ENCODE assay signal across 8 mouse cellular contexts in genomic region chr4:41506906-41507305, GRCm38 (mm10). TPM values are rescaled to one million over a fixed set of nuclear protein-coding genes. Genes with fewer than 3 reads are reported as not detected.
DNase-seq lines count a peak whose midpoint lies in the region; ATAC-seq and TF ChIP-seq lines count a peak whose summit lies in the region.

No protein-coding gene starts in this region.

- H3K4me3 ChIP-seq in lung, embryonic 16.5 days (ENCODE audit: low read length): peak overlapping the region; percentile 59
- H3K4me3 ChIP-seq in olfactory bulb, adult 2 months (ENCODE audit: insufficient read depth, low read depth, low read length): peak overlapping the region; percentile 57
- peak overlapping the region; percentile 8; the same call in 1 of the 2 replicates for H3K4me3 ChIP-seq in thymus, adult 2 months (ENCODE audit: control insufficient read depth, insufficient read depth, low read length)

- H3K27me3 ChIP-seq in lung, embryonic 16.5 days (ENCODE audit: control insufficient read depth, insufficient read depth, low read depth, low read length): peaks cover 3% of the 10 kb centered on the region; the same call in 1 of the 2 replicates
- peaks cover 10% of the 10 kb centered on the region for H3K27me3 ChIP-seq in thymus, adult 2 months (ENCODE audit: control insufficient read depth, insufficient read depth, low read length)

- no peaks in the 10 kb centered on the region for H3K36me3 ChIP-seq in lung, embryonic 16.5 days (ENCODE audit: control insufficient read depth, insufficient read depth, low read length)
- H3K36me3 ChIP-seq in thymus, adult 2 months (ENCODE audit: control insufficient read depth, insufficient read depth, low read length): no peaks in the 10 kb centered on the region

- TF ChIP-seq CTCF in olfactory bulb, adult 2 months (IDR thresholded peaks at IDR 0.05; ENCODE audit: insufficient read depth, low read depth, low read length): no peak
- no peak for TF ChIP-seq CTCF in thymus, adult 2 months (IDR thresholded peaks at IDR 0.05; ENCODE audit: borderline replicate concordance, control insufficient read depth, extremely low read depth, insufficient read depth, low read length, poor library complexity)

- TF ChIP-seq POLR2A in olfactory bulb, adult 2 months (IDR thresholded peaks at IDR 0.05; ENCODE audit: insufficient read depth, low read depth, low read length): peak; percentile 71
- TF ChIP-seq POLR2A in thymus, adult 2 months (IDR thresholded peaks at IDR 0.05; ENCODE audit: control insufficient read depth, extremely low read depth, insufficient read depth, low read length, poor library complexity): no peak

- ATAC-seq in lung, embryonic 16.5 days (ENCODE audit: low read depth): peak; percentile 67

- WGBS in lung, embryonic 16.5 days: under 1% methylated on average over 29 of the region's 29 CpGs
- under 1% methylated on average over 29 of the region's 29 CpGs for WGBS in olfactory bulb, adult 2 months
- WGBS in thymus, adult 2 months: 1% methylated on average over 29 of the region's 29 CpGs

- peak; percentile 78 for DNase-seq in MN1 (ENCODE audit: low spot score)
- DNase-seq in cerebellum, adult 9-10 months: peak; percentile 83
- peak; percentile 79 for DNase-seq in forelimb bud, embryonic 11.5 days (ENCODE audit: low read depth, low spot score)
- peak; percentile 89 for DNase-seq in heart, postnatal 4 days
- peak; percentile 84 for DNase-seq in layer of hippocampus, adult 9-11 months
- peak; percentile 66 for DNase-seq in thymus, adult 2 months

- H3K9me3 ChIP-seq in lung, embryonic 16.5 days (ENCODE audit: control insufficient read depth, low read length): no peaks in the 10 kb centered on the region

- peaks cover 12% of the 10 kb centered on the region for H3K4me1 ChIP-seq in lung, embryonic 16.5 days (replicated peaks; ENCODE audit: control insufficient read depth, insufficient read depth, low read length)
- H3K4me1 ChIP-seq in olfactory bulb, adult 2 months (ENCODE audit: control insufficient read depth, insufficient read depth, low read length): peaks cover 24% of the 10 kb centered on the region
- H3K4me1 ChIP-seq in thymus, adult 2 months (replicated peaks; ENCODE audit: control insufficient read depth, insufficient read depth, low read length): peaks cover 22% of the 10 kb centered on the region

- peak overlapping the region; percentile 95 for H3K4me2 ChIP-seq in lung, embryonic 16.5 days (ENCODE audit: low read depth, low read length)

- no peak overlapping the region for H3K27ac ChIP-seq in lung, embryonic 16.5 days (ENCODE audit: low read length)
- H3K27ac ChIP-seq in olfactory bulb, adult 2 months (ENCODE audit: insufficient read depth, low read depth, low read length): 0 out of 2 replicates have a peak overlapping the region, but pooled peaks have one; percentile 21
- H3K27ac ChIP-seq in thymus, adult 2 months (ENCODE audit: control insufficient read depth, insufficient read depth, low read length): no peak overlapping the region

- peak overlapping the region; percentile 71 for H3K9ac ChIP-seq in lung, embryonic 16.5 days (ENCODE audit: low read length)

RNA-seq across cellular contexts. Expression of gene AI464131, which starts 4.0 kb away (rescaled TPM):
- 10 to 100 TPM in 1 of 2 experiments, 1 to 10 TPM in 1; 9.2 to 10.7 TPM for total RNA-seq in heart, postnatal 4 days (2021)
- polyA plus RNA-seq in lung, embryonic 16.5 days (2015; fragmentation: Nextera tagmentation; extraction: Ambion mirVana): 6.0 and 6.4 TPM in 2 replicates
- polyA plus RNA-seq in olfactory bulb, adult 2 months (2012; ENCODE audit: insufficient read depth, insufficient read length, low replicate concordance, missing spikeins): not detected in 2 replicates
- 2.1 and 2.6 TPM in 2 replicates for polyA plus RNA-seq in thymus, adult 2 months (2012; rRNA removed)

RNA-seq across cellular contexts. Expression of gene 1110017D15Rik, which starts 10.2 kb away (rescaled TPM):
- total RNA-seq in heart, postnatal 4 days (2021): not detected
- 15.7 and 18.6 TPM in 2 replicates for polyA plus RNA-seq in lung, embryonic 16.5 days (2015; fragmentation: Nextera tagmentation; extraction: Ambion mirVana)
- polyA plus RNA-seq in olfactory bulb, adult 2 months (2012; ENCODE audit: insufficient read depth, insufficient read length, low replicate concordance, missing spikeins): not detected in 2 replicates
- polyA plus RNA-seq in thymus, adult 2 months (2012; rRNA removed): 0.87 and 1.7 TPM in 2 replicates

RNA-seq across cellular contexts. Expression of gene Nudt2, which starts 42.0 kb away (rescaled TPM):
- total RNA-seq in heart, postnatal 4 days (2021): 10 to 100 TPM; 26.9 to 27.0 TPM
- 46.9 and 47.6 TPM in 2 replicates for polyA plus RNA-seq in lung, embryonic 16.5 days (2015; fragmentation: Nextera tagmentation; extraction: Ambion mirVana)
- polyA plus RNA-seq in olfactory bulb, adult 2 months (2012; ENCODE audit: insufficient read depth, insufficient read length, low replicate concordance, missing spikeins): not detected in 2 replicates
- 6.1 and 6.6 TPM in 2 replicates for polyA plus RNA-seq in thymus, adult 2 months (2012; rRNA removed)

RNA-seq across cellular contexts. Expression of gene Kif24, which starts 42.2 kb away (rescaled TPM):
- 1 to 10 TPM; 4.4 to 4.6 TPM for total RNA-seq in heart, postnatal 4 days (2021)
- polyA plus RNA-seq in lung, embryonic 16.5 days (2015; fragmentation: Nextera tagmentation; extraction: Ambion mirVana): 8.3 and 8.4 TPM in 2 replicates
- not detected in 2 replicates for polyA plus RNA-seq in olfactory bulb, adult 2 months (2012; ENCODE audit: insufficient read depth, insufficient read length, low replicate concordance, missing spikeins)
- 5.6 and 9.1 TPM in 2 replicates for polyA plus RNA-seq in thymus, adult 2 months (2012; rRNA removed)

Comparison
In these comparisons a context has a peak if more than half of its experiments do, and no peak if none do; other contexts are left out.
1. H3K4me3 ChIP-seq: peak in every context shown above with its lines; median percentile 59 in lung, embryonic 16.5 days; 57 in olfactory bulb, adult 2 months; 8 in thymus, adult 2 months.